Mouse (Mus musculus) liver (tissue): ENCODE measurements around the gene Tbc1d22a.

Experiments used
- DNase-seq: peaks from one replicate; pipeline ENCODE4 v3.0.0-alpha.2; 2020; ENCODE audit warnings: mixed read lengths

The Tbc1d22a gene

DNA sequence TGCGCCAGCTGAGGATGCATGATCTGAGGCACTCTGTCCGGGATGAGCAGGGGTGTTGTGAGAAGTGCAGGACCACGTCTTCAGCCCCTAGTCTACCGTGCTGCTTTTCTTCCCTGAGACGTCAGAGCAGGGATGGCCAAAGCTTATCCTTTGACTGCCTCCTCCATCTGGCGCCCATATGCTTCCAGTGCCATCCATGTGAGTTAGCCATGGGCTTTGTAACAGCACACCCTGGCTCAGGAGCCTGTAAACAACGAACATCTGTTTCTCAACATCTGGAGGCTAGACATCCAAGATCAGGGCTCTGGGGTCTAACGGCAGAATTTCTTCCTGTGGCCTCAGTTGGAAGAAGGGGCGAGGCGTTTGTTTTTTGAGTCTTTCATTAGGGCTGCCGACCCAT, 259.2 kb downstream of the Tbc1d22a start:
- DNase-seq, result no peak

DNA sequence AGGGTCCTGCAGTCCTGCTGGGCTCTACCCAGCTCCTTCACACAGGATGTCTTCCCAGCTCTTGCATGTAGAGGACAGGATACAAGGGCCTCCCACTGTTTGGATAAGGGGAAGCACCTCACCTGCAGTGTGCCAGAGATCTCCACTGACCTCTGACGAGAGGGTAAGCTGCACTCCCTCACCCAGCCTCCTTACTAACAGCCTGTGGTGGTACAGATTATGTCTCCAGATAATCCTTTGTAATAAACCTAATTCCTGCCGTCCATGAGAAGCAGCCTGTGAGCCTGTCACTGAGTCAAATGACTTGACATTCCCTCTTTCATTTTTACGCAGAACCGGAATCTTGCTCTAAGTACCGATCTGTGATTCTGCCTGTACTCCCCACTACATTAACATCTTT, 260.7 kb downstream of the Tbc1d22a start:
- no peak for DNase-seq

- no peak for DNase-seq
These were observed 262.2 kb downstream of the Tbc1d22a start for GRCm38 (mm10) chr15:86476483-86476882.

GRCm38 (mm10) chr15:86477032-86477431, 262.8 kb downstream of the Tbc1d22a start:
- no peak for DNase-seq

GRCm38 (mm10) chr15:86477471-86477992, 263.3 kb downstream of the Tbc1d22a start:
- DNase-seq, result no peak

- DNase-seq, result no peak
These were observed 264.6 kb downstream of the Tbc1d22a start for GRCm38 (mm10) chr15:86478685-86479502.

- no peak for DNase-seq
These were observed 268.1 kb downstream of the Tbc1d22a start for GRCm38 (mm10) chr15:86482362-86482761.

DNA sequence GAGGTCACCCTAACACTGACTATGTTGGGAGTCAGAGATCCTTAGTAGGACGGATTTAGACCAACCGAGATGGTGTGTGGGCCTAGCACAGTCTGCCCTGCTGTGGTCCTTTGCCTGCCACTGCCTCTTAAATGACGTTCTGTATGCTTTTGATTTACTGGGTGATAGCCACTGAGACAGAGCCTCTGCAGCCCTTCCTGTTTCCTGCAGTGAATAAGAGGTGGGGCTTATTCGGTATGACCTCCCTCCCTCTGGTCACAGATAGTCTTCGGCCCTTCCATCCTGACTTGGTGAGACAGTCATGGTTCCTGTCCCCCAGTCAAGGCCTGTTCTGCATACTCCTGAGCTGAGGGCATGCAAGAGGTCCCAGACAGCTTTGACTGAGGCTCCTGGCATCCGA, 271.6 kb downstream of the Tbc1d22a start:
- no peak for DNase-seq

GRCm38 (mm10) chr15:86487359-86487758, 273.1 kb downstream of the Tbc1d22a start:
- DNase-seq, result no peak

- no peak for DNase-seq
These were observed 277.3 kb downstream of the Tbc1d22a start for GRCm38 (mm10) chr15:86491434-86492099.

- DNase-seq, result no peak
These were observed 278.4 kb downstream of the Tbc1d22a start for GRCm38 (mm10) chr15:86492636-86493035.

DNA sequence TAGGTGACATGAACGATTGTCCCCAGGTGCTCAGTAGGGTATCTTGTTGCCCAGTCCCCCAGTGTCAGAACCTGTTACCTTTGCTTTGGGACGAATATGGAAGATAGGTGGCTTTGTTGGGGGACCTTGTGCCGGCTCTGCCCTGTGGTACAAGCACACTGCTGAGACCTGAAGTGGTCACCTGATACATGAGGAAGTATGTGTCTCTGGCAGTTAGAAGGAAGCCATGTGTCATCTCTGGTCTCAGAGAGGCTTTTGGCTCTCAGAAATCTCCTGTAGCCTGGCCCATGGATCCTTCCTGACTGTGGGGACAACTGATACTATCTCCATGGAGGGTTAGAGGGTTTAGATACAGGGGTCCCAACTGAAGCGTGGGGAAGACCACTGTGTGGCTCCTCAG, 281.9 kb downstream of the Tbc1d22a start:
- no peak for DNase-seq

DNA sequence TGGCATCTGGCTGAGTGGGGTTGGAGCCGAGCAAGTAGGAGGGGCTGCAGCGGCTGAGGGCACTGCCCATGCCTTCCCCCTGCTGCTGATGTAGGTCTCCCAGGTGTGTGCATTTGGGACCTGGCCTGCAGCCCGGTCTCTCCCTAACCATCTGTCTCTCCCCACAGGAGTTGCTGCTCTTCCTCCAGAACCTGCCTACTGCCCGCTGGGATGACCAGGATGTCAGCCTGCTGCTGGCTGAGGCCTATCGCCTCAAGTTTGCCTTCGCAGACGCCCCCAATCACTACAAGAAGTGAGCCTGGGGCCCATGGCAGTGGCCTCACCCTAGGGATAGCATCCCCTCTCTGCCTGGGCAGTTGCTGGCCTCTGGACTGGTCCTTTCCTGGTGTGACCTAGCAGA, 282.4 kb downstream of the Tbc1d22a start:
- no peak for DNase-seq

- DNase-seq, result no peak
These were observed 286.3 kb downstream of the Tbc1d22a start for GRCm38 (mm10) chr15:86500536-86500935.

GRCm38 (mm10) chr15:86503413-86503812, 289.2 kb downstream of the Tbc1d22a start:
- no peak for DNase-seq

GRCm38 (mm10) chr15:86506666-86507065, 292.4 kb downstream of the Tbc1d22a start:
- no peak for DNase-seq

GRCm38 (mm10) chr15:86507546-86507945, 293.3 kb downstream of the Tbc1d22a start:
- DNase-seq, result no peak

DNA sequence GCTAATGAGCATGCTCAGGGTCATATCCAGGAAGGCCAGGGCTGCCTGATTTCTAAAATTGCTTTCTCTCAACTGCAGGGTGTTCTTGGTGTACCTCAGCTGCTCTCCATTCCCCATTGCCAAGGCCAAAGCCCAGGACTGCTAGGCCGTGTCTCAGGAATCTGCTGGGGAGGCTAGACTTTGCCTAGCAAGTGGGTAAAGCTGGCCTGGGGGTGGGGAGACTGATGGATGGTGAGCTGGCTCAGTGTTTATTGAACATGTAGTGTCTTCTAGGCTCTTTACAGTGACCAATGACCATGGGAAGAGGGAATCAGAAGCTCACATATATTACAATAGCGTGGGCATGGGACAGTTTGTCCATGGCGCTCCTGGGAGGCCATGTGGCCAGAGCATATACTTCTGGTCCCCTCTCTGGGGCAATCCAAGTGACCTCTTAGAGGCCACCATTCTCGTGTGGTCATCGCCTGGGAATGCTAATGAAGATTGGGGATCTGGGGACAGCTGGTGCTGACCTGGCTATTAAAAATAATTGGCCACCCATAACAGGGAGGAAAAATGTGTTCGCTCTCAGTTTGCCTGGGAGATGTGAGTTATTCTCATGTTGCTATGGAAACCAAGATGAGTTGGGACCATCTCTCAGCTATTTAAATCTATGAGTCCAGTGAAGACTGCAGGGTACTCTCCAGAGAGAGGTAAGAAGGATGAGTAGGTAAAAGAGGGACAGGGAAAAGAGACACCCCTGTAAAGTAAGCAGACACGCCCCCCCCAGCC, 294.3 kb downstream of the Tbc1d22a start:
- no peak for DNase-seq

DNA sequence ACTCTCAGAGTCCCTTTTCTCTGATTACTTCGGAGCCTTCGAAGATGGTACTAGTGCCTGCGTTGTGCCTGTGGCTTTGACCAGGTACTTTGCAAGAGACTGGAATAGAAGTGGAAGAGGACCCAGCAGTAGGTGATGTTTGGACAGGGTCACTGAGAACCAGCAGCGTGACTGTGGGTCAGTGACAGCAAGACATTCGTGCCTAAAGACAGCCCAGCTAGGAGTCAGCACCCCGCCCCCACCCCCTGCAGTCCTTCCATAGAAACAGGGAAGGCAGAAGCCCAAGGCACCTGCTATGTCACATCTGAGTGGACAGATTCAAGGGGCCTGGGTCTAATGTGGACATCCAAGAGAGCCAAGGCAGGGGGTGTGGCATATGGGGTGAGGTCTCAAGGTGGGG, 295.3 kb downstream of the Tbc1d22a start:
- no peak for DNase-seq

DNA sequence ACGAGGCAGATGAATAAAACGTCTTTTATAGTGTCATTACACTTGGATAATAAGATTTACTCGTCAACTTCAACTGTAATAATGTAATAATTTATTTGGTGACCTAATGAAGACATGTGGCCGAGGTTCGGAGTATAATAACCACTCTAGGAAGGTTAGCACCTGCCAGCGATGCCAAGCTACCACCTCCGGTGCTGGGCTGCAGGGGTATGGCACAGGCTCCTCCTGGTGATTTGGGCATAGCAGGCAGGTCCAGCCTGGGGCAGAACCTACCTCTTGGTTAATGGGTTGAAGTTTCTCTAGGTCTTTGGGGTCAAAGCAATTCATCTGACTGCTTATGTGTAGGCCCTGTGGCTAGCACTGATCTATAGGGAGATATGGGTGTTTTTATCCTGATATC, 296.9 kb downstream of the Tbc1d22a start:
- no peak for DNase-seq

DNA sequence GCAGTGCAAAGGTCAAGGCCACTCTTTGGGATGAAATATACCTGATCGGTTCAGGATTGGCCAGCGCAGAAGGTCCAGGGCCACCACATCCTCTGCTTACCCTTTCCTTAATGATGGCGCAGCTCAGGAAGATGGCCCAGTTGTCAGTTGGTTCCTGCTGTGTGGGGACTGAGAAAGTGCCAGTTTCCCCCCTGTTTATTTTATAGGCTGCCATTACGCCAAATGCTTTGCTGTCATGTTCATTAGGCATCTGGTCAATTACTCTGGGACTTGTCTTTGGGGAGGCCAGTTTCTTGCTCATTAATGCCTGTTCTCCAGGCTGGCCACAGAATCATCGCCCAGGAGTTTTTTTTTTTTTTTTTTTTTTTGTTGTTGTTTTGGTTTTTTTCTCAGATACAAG, 299.1 kb downstream of the Tbc1d22a start:
- DNase-seq, result no peak

GRCm38 (mm10) chr15:86520201-86520600, 305.9 kb downstream of the Tbc1d22a start:
- DNase-seq, result no peak

DNA sequence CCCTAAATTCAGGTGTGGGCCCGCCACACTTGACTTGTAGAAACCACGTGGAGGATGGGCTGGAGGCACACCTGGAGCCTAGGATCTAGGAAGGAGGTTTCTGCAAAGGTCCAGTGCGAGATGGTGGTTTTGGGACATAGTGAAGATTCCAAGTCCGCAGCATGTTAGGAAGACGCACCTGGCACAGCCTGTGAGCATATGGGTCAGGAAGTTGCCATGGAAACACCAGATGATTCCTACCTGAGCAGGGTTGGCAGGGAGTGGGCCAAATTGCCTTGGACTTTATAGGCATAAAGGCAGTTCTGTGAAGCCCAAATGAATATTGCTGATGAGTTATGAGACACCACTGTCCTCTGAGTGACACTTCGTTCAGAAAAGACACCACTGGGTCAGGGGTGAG, 321.1 kb downstream of the Tbc1d22a start:
- DNase-seq, result no peak
